Mouse (Mus musculus) lung, embryonic 15.5 days (tissue): ENCODE measurements around the gene Gal3st1. TPM values are rescaled to one million over a fixed set of nuclear protein-coding genes. Genes with fewer than 3 reads are reported as not detected.
A peak's percentile ranks its signal among the peaks of the same experiment; 100 is the strongest.
"Not testable (repeated sequence)": the region's sequence is repeated elsewhere in the genome, so short reads cannot be mapped to it uniquely, and the experiment has no call there.

ENCODE experiments used
- ATAC-seq: fragments of 200-750 bp; cut with Nextera tagmentation; 2 replicates; pipeline ENCODE4 v1.8.0; 2017; ENCODE audit warnings: moderate number of reproducible peaks, borderline replicate concordance; ENCODE audit not compliant: low FRiP score, low TSS enrichment; ENCODE audit errors: extremely low read depth
- H3K27ac ChIP-seq: fragments of 300-500 bp; sonication (generic); 2 replicates; pipeline ENCODE4 v1.5.1; 2015; ENCODE audit warnings: moderate library complexity, mild to moderate bottlenecking, inconsistent platforms
- H3K27me3 ChIP-seq: fragments of 300-500 bp; sonication (generic); 2 replicates; pipeline ENCODE4 v1.6.1; 2015; ENCODE audit warnings: inconsistent platforms
- H3K36me3 ChIP-seq: fragments of 300-500 bp; sonication (generic); 2 replicates; pipeline ENCODE4 v1.6.1; 2015; ENCODE audit warnings: inconsistent platforms
- H3K4me1 ChIP-seq: fragments of 300-500 bp; sonication (generic); 2 replicates; pipeline ENCODE4 v1.6.1; 2015; ENCODE audit warnings: inconsistent platforms
- H3K4me2 ChIP-seq: fragments of 300-500 bp; sonication (generic); 2 replicates; pipeline ENCODE4 v1.6.1; 2015; ENCODE audit warnings: inconsistent platforms, mild to moderate bottlenecking, moderate library complexity
- H3K4me3 ChIP-seq: fragments of 300-500 bp; sonication (generic); 2 replicates; pipeline ENCODE4 v1.5.1; 2015; ENCODE audit warnings: mild to moderate bottlenecking, inconsistent platforms
- H3K9ac ChIP-seq: fragments of 300-500 bp; sonication (generic); 2 replicates; pipeline ENCODE4 v1.6.1; 2015; ENCODE audit warnings: inconsistent platforms
- H3K9me3 ChIP-seq: fragments of 300-500 bp; sonication (generic); 2 replicates; pipeline ENCODE4 v1.6.1; 2016; ENCODE audit warnings: inconsistent platforms
- WGBS: fragments of 180-500 bp; shearing (Covaris S2); methylation state at CpG from one replicate; pipeline ENCODE4 v1.1.7; 2015; 5-methylcytosine and 5-hydroxymethylcytosine counted together
- polyA plus RNA-seq: library from polyadenylated mRNA; unstranded; fragments of >200 nt; fragmentation: Nextera tagmentation; extraction: Ambion mirVana; gene quantifications from 2 replicates; pipeline ENCODE4 v1.2.1, GENCODE M21; 2015

Gene Gal3st1
- polyA plus RNA-seq, 1 experiment from 2014 or later = 9.0 TPM

- no peak overlapping the region for H3K4me3 ChIP-seq
- H3K4me2 ChIP-seq = no peak overlapping the region
- peaks cover 3% of the 10 kb centered on the region; the same call in 1 of the 2 replicates for H3K9me3 ChIP-seq
- H3K27me3 ChIP-seq = no peaks in the 10 kb centered on the region
- WGBS = 56% methylated on average over 1 of the region's 1 CpGs
- H3K9ac ChIP-seq = no peak overlapping the region
- H3K4me1 ChIP-seq = no peaks in the 10 kb centered on the region
- no peaks in the 10 kb centered on the region for H3K36me3 ChIP-seq
- no peak overlapping the region for H3K27ac ChIP-seq
- ATAC-seq = no peak
Measured at GRCm38 (mm10) chr11:4012616-4013015, 29.2 kb downstream of the Gal3st1 start.

- H3K36me3 ChIP-seq, H3K27ac ChIP-seq, H3K9me3 ChIP-seq, H3K9ac ChIP-seq, H3K4me2 ChIP-seq, H3K27me3 ChIP-seq, H3K4me1 ChIP-seq, ATAC-seq, H3K4me3 ChIP-seq: not testable (repeated sequence)
- WGBS = 89% methylated on average over 14 of the region's 14 CpGs
Measured at GRCm38 (mm10) chr11:4015796-4016195, 32.4 kb downstream of the Gal3st1 start.

- not testable (repeated sequence) for H3K4me1 ChIP-seq, H3K36me3 ChIP-seq, H3K27ac ChIP-seq, H3K9me3 ChIP-seq, ATAC-seq, H3K27me3 ChIP-seq, H3K4me2 ChIP-seq, H3K4me3 ChIP-seq, H3K9ac ChIP-seq
- WGBS = 87% methylated on average over 13 of the region's 13 CpGs
Measured at GRCm38 (mm10) chr11:4022111-4022510, 38.7 kb downstream of the Gal3st1 start.

- H3K9me3 ChIP-seq = no peaks in the 10 kb centered on the region
- 71% methylated on average over 2 of the region's 2 CpGs for WGBS
- no peak overlapping the region for H3K27ac ChIP-seq
- H3K9ac ChIP-seq = no peak overlapping the region
- no peaks in the 10 kb centered on the region for H3K27me3 ChIP-seq
- H3K4me2 ChIP-seq = no peak overlapping the region
- no peak overlapping the region for H3K4me3 ChIP-seq
- no peaks in the 10 kb centered on the region for H3K36me3 ChIP-seq
- no peak for ATAC-seq
- no peaks in the 10 kb centered on the region for H3K4me1 ChIP-seq
Measured at GRCm38 (mm10) chr11:4023321-4023720, 39.9 kb downstream of the Gal3st1 start.

- H3K4me3 ChIP-seq = no peak overlapping the region
- no peak overlapping the region for H3K9ac ChIP-seq
- no peaks in the 10 kb centered on the region for H3K9me3 ChIP-seq
- no peak for ATAC-seq
- H3K36me3 ChIP-seq = no peaks in the 10 kb centered on the region
- H3K27me3 ChIP-seq = no peaks in the 10 kb centered on the region
- no peak overlapping the region for H3K27ac ChIP-seq
- H3K4me2 ChIP-seq = no peak overlapping the region
- no peaks in the 10 kb centered on the region for H3K4me1 ChIP-seq
- 64% methylated on average over 8 of the region's 8 CpGs for WGBS
Measured at GRCm38 (mm10) chr11:4027066-4027465, 43.6 kb downstream of the Gal3st1 start.

- no peaks in the 10 kb centered on the region for H3K9me3 ChIP-seq
- no peak overlapping the region for H3K9ac ChIP-seq
- no peak overlapping the region for H3K4me2 ChIP-seq
- no peak for ATAC-seq
- no peak overlapping the region for H3K27ac ChIP-seq
- H3K4me3 ChIP-seq = no peak overlapping the region
- no peaks in the 10 kb centered on the region for H3K36me3 ChIP-seq
- H3K4me1 ChIP-seq = 0 out of 2 replicates have a peak, but pooled peaks cover 3% of the 10 kb centered on the region
- no peaks in the 10 kb centered on the region for H3K27me3 ChIP-seq
- 59% methylated on average over 9 of the region's 9 CpGs for WGBS
Measured at GRCm38 (mm10) chr11:4027561-4028334, 44.3 kb downstream of the Gal3st1 start.

GRCm38 (mm10) chr11:4029343-4029742 lies 45.9 kb downstream of the Gal3st1 start:
- Histone ChIP-seq H3K27me3 (no peaks in the 10 kb centered on the region), H3K27ac (no peak overlapping the region), H3K9me3 (no peaks in the 10 kb centered on the region), H3K9ac (no peak overlapping the region), H3K36me3 (no peaks in the 10 kb centered on the region), H3K4me1 (0 out of 2 replicates have a peak, but pooled peaks cover 3% of the 10 kb centered on the region), H3K4me2 (no peak overlapping the region), H3K4me3 (no peak overlapping the region)
- 72% methylated on average over 4 of the region's 4 CpGs for WGBS
- ATAC-seq = no peak

GRCm38 (mm10) chr11:4031126-4031941 lies 47.9 kb downstream of the Gal3st1 start, which contains the start of gene Sec14l4:
Gene Sec14l4 (plus strand): TSS chr11:4031462.
- Histone ChIP-seq H3K27ac (peak within 1 kb of the TSS; percentile 83), H3K4me3 (peak within 1 kb of the TSS; percentile 19), H3K9ac (peak within 1 kb of the TSS; percentile 23; the same call in 1 of the 2 replicates), H3K27me3 (no peaks in the 10 kb centered on the region), H3K36me3 (no peaks in the 10 kb centered on the region), H3K9me3 (no peaks in the 10 kb centered on the region), H3K4me2 (peak within 1 kb of the TSS; percentile 43), H3K4me1 (0 out of 2 replicates have a peak, but pooled peaks cover 3% of the 10 kb centered on the region)
- 15% methylated on average over 16 of the region's 16 CpGs for WGBS
- ATAC-seq = peak; percentile 79

- Histone ChIP-seq H3K9ac (peak overlapping the region; percentile 23; the same call in 1 of the 2 replicates), H3K36me3 (no peaks in the 10 kb centered on the region), H3K27ac (peak overlapping the region; percentile 83), H3K9me3 (no peaks in the 10 kb centered on the region), H3K27me3 (no peaks in the 10 kb centered on the region), H3K4me2 (peak overlapping the region; percentile 43), H3K4me1 (0 out of 2 replicates have a peak, but pooled peaks cover 3% of the 10 kb centered on the region), H3K4me3 (peak overlapping the region; percentile 19)
- peak; percentile 38 for ATAC-seq
- 21% methylated on average over 12 of the region's 12 CpGs for WGBS
Measured at GRCm38 (mm10) chr11:4031961-4032360, 48.5 kb downstream of the Gal3st1 start.

- no peaks in the 10 kb centered on the region for H3K9me3 ChIP-seq
- no peak for ATAC-seq
- 70% methylated on average over 7 of the region's 7 CpGs for WGBS
- no peaks in the 10 kb centered on the region for H3K27me3 ChIP-seq
- no peaks in the 10 kb centered on the region for H3K36me3 ChIP-seq
- no peak overlapping the region for H3K4me2 ChIP-seq
- H3K27ac ChIP-seq = no peak overlapping the region
- no peak overlapping the region for H3K9ac ChIP-seq
- H3K4me3 ChIP-seq = no peak overlapping the region
- 0 out of 2 replicates have a peak, but pooled peaks cover 3% of the 10 kb centered on the region for H3K4me1 ChIP-seq
Measured at GRCm38 (mm10) chr11:4033471-4033870, 50.0 kb downstream of the Gal3st1 start.

- ATAC-seq = no peak
- Histone ChIP-seq H3K27ac (no peak overlapping the region), H3K4me1 (0 out of 2 replicates have a peak, but pooled peaks cover 3% of the 10 kb centered on the region), H3K36me3 (no peaks in the 10 kb centered on the region), H3K9ac (no peak overlapping the region), H3K4me2 (no peak overlapping the region), H3K27me3 (no peaks in the 10 kb centered on the region), H3K9me3 (no peaks in the 10 kb centered on the region), H3K4me3 (no peak overlapping the region)
- WGBS = 84% methylated on average over 4 of the region's 4 CpGs
Measured at GRCm38 (mm10) chr11:4034169-4034568, 50.7 kb downstream of the Gal3st1 start.
